Mouse (Mus musculus) embryonic facial prominence, embryonic 11.5 days (tissue): ENCODE measurements around the gene Capn2. TPM values are rescaled to one million over a fixed set of nuclear protein-coding genes. Genes with fewer than 3 reads are reported as not detected.

Source experiments
- ATAC-seq: fragments of 200-750 bp; cut with Nextera tagmentation; replicated peaks from 2 replicates; pipeline ENCODE4 v1.8.0; 2017; ENCODE audit warnings: low read depth; ENCODE audit not compliant: insufficient number of reproducible peaks, low FRiP score, low TSS enrichment
- DNase-seq: peaks from one replicate; pipeline ENCODE4 v3.0.0-alpha.2; 2015; ENCODE audit warnings: low spot score
- H3K27ac ChIP-seq: fragments of 300-500 bp; sonication (generic); replicated peaks from 2 replicates; pipeline ENCODE4 v1.5.1; 2014; ENCODE audit warnings: mild to moderate bottlenecking, low read depth, low read length, control low read depth
- H3K27me3 ChIP-seq: fragments of 300-500 bp; sonication (generic); 2 replicates; pipeline ENCODE4 v1.6.1; 2014; ENCODE audit warnings: mild to moderate bottlenecking, low read length, moderate library complexity, mixed read lengths; ENCODE audit not compliant: control insufficient read depth, insufficient read depth
- H3K36me3 ChIP-seq: fragments of 300-500 bp; sonication (generic); replicated peaks from 2 replicates; pipeline ENCODE4 v1.6.1; 2014; ENCODE audit warnings: low read depth, mild to moderate bottlenecking, low read length, moderate library complexity, mixed read lengths; ENCODE audit not compliant: control insufficient read depth, insufficient read depth
- H3K4me1 ChIP-seq: fragments of 300-500 bp; sonication (generic); 2 replicates; pipeline ENCODE4 v1.6.1; 2014; ENCODE audit warnings: low read length, mixed read lengths; ENCODE audit not compliant: control insufficient read depth, insufficient read depth
- H3K4me2 ChIP-seq: fragments of 300-500 bp; sonication (generic); 2 replicates; pipeline ENCODE4 v1.6.1; 2014; ENCODE audit warnings: low read depth, mild to moderate bottlenecking, control low read depth, low read length, moderate library complexity
- H3K4me3 ChIP-seq: fragments of 300-500 bp; sonication (generic); 2 replicates; pipeline ENCODE4 v1.5.1; 2014; ENCODE audit warnings: low read depth, low read length, control low read depth
- H3K9ac ChIP-seq: fragments of 300-500 bp; sonication (generic); replicated peaks from 2 replicates; pipeline ENCODE4 v1.6.1; 2014; ENCODE audit warnings: mild to moderate bottlenecking, control low read depth, low read length
- H3K9me3 ChIP-seq: fragments of 300-500 bp; sonication (generic); replicated peaks from 2 replicates; pipeline ENCODE4 v1.6.1; 2016; ENCODE audit warnings: mild to moderate bottlenecking, low read length, inconsistent platforms, mixed read lengths; ENCODE audit not compliant: control insufficient read depth
- WGBS: fragments of 180-500 bp; shearing (Covaris S2); extraction: QIAGEN DNeasy Blood & Tissue Kit; methylation state at CpG from one replicate; pipeline ENCODE4 v1.1.7; 2014; 5-methylcytosine and 5-hydroxymethylcytosine counted together
- polyA plus RNA-seq: library from polyadenylated mRNA; unstranded; fragments of >200 nt; fragmentation: Nextera tagmentation; extraction: Ambion mirVana; gene quantifications from 2 replicates; pipeline ENCODE4 v1.2.1, GENCODE M21; 2014

The Capn2 gene
- polyA plus RNA-seq = 80.8 and 89.1 TPM in 2 replicates

- Histone ChIP-seq H3K36me3 (no peaks in the 10 kb centered on the region), H3K9me3 (no peaks in the 10 kb centered on the region), H3K27me3 (no peaks in the 10 kb centered on the region), H3K27ac (peak within 1 kb of the TSS; percentile 75), H3K4me1 (no peaks in the 10 kb centered on the region; the same call in 1 of the 2 replicates), H3K4me3 (peak within 1 kb of the TSS; percentile 83), H3K9ac (peak within 1 kb of the TSS; percentile 95), H3K4me2 (peak within 1 kb of the TSS; percentile 73)
- peak; percentile 87 for ATAC-seq
- peak; percentile 81 for DNase-seq
- WGBS = under 1% methylated on average over 82 of the region's 84 CpGs
Measured at GRCm38 (mm10) chr1:182516758-182517676, at the start of gene Capn2. Gene Capn2 (minus strand): TSS chr1:182517608.

GRCm38 (mm10) chr1:182565351-182565835 is 48.0 kb upstream of the Capn2 start:
- Histone ChIP-seq H3K36me3 (no peaks in the 10 kb centered on the region), H3K9ac (no peak overlapping the region), H3K4me3 (no peak overlapping the region), H3K4me1 (no peaks in the 10 kb centered on the region), H3K9me3 (no peaks in the 10 kb centered on the region), H3K27ac (no peak overlapping the region), H3K27me3 (no peaks in the 10 kb centered on the region), H3K4me2 (no peak overlapping the region)
- ATAC-seq (no peak), DNase-seq (no peak)
- 87% methylated on average over 6 of the region's 6 CpGs for WGBS

GRCm38 (mm10) chr1:182564408-182565120 is 47.2 kb upstream of the Capn2 start, which contains the start of gene Capn8:
Gene Capn8 (plus strand): TSS chr1:182565007.
- Histone ChIP-seq H3K4me1 (no peaks in the 10 kb centered on the region), H3K27me3 (no peaks in the 10 kb centered on the region), H3K36me3 (no peaks in the 10 kb centered on the region), H3K4me3 (no peak within 1 kb of the TSS), H3K9me3 (no peaks in the 10 kb centered on the region), H3K27ac (no peak within 1 kb of the TSS), H3K4me2 (no peak within 1 kb of the TSS), H3K9ac (no peak within 1 kb of the TSS)
- DNase-seq = no peak
- WGBS = 76% methylated on average over 5 of the region's 5 CpGs
- ATAC-seq = no peak

- Histone ChIP-seq H3K4me1 (no peaks in the 10 kb centered on the region), H3K36me3 (no peaks in the 10 kb centered on the region), H3K9me3 (no peaks in the 10 kb centered on the region), H3K27ac (no peak overlapping the region), H3K27me3 (no peaks in the 10 kb centered on the region), H3K9ac (no peak overlapping the region), H3K4me3 (no peak overlapping the region), H3K4me2 (no peak overlapping the region)
- ATAC-seq (no peak), DNase-seq (peak; percentile 62)
- 40% methylated on average over 16 of the region's 16 CpGs for WGBS
Measured at GRCm38 (mm10) chr1:182562576-182563370, 45.4 kb upstream of the Capn2 start.

- Histone ChIP-seq H3K27me3 (no peaks in the 10 kb centered on the region), H3K9ac (no peak overlapping the region), H3K9me3 (no peaks in the 10 kb centered on the region), H3K27ac (no peak overlapping the region), H3K36me3 (no peaks in the 10 kb centered on the region), H3K4me2 (no peak overlapping the region), H3K4me3 (no peak overlapping the region), H3K4me1 (no peaks in the 10 kb centered on the region)
- no peak for ATAC-seq
- 72% methylated on average over 11 of the region's 11 CpGs for WGBS
- DNase-seq = no peak
Measured at GRCm38 (mm10) chr1:182561945-182562514, 44.6 kb upstream of the Capn2 start.

- Histone ChIP-seq H3K36me3 (no peaks in the 10 kb centered on the region), H3K4me2 (no peak overlapping the region), H3K9me3 (no peaks in the 10 kb centered on the region), H3K27ac (no peak overlapping the region), H3K4me3 (no peak overlapping the region), H3K9ac (no peak overlapping the region), H3K27me3 (no peaks in the 10 kb centered on the region), H3K4me1 (no peaks in the 10 kb centered on the region)
- DNase-seq (peak; percentile 76), ATAC-seq (0 out of 2 replicates have a peak, but pooled peaks have one; percentile 30)
- 35% methylated on average over 3 of the region's 3 CpGs for WGBS
Measured at GRCm38 (mm10) chr1:182560390-182561098, 43.1 kb upstream of the Capn2 start.

GRCm38 (mm10) chr1:182559530-182559929 is 42.1 kb upstream of the Capn2 start:
- DNase-seq (no peak), ATAC-seq (no peak)
- Histone ChIP-seq H3K4me3 (no peak overlapping the region), H3K4me1 (no peaks in the 10 kb centered on the region), H3K9me3 (no peaks in the 10 kb centered on the region), H3K27me3 (no peaks in the 10 kb centered on the region), H3K9ac (no peak overlapping the region), H3K4me2 (no peak overlapping the region), H3K36me3 (no peaks in the 10 kb centered on the region), H3K27ac (no peak overlapping the region)
- 86% methylated on average over 10 of the region's 11 CpGs for WGBS
